Mouse (Mus musculus): ENCODE measurements around the gene Tenm4.

DNA sequence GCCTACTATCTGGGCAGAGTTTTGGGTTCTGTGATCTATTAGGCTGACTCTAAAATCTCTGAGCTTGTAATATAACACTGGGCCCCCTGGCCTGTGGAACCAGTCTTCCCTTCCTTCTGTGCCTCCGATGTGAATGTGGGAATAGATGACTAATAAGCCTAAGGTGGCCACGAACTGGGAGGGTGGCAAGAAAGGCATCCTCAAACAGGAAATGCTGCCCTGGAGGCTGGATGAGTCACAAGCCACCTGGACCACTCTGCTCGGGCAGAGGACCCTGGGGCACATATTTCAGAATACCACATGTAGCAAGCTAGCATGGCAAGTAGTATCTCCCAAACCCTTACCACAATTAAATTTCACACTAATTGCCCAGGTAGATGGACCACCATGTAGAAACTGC is 391.8 kb downstream of the Tenm4 start:
- TF ChIP-seq CTCF (IDR thresholded peaks at IDR 0.05; ENCODE audit: low read depth): no peak
- no peak for TF ChIP-seq EP300 (IDR thresholded peaks at IDR 0.05; ENCODE audit: low read depth)

Measured in heart, postnatal 0 days (tissue).